Mouse (Mus musculus): ENCODE data around the gene Csrp1. TPM values are rescaled to one million over a fixed set of nuclear protein-coding genes. Genes with fewer than 3 reads are reported as not detected.

Csrp1 gene
- polyA plus RNA-seq (2016; fragmentation: Nextera tagmentation; extraction: Ambion mirVana): 47.4 and 51.9 TPM in 2 replicates

- Histone ChIP-seq H3K27ac (replicated peaks) (peak within 1 kb of the TSS; percentile 30), H3K9me3 (no peaks in the 10 kb centered on the region), H3K27me3 (replicated peaks; ENCODE audit: low read depth, poor library complexity, severe bottlenecking) (no peaks in the 10 kb centered on the region), H3K4me1 (peaks cover 18% of the 10 kb centered on the region; the same call in 1 of the 2 replicates), H3K4me3 (no peak within 1 kb of the TSS), H3K36me3 (replicated peaks) (no peaks in the 10 kb centered on the region)
- 66% methylated on average over 6 of the region's 6 CpGs for WGBS
- DNase-seq (ENCODE audit: low spot score): no peak
These were observed at the start of gene Csrp1 for GRCm38 (mm10) chr1:135719983-135720382. Gene Csrp1 (plus strand): TSS chr1:135720061.

- no peaks in the 10 kb centered on the region for H3K36me3 ChIP-seq (replicated peaks)
- peak overlapping the region; percentile 78 for H3K27ac ChIP-seq (replicated peaks)
- WGBS: 11% methylated on average over 13 of the region's 13 CpGs
- peak; percentile 88 for DNase-seq (ENCODE audit: low spot score)
- H3K27me3 ChIP-seq (replicated peaks; ENCODE audit: low read depth, poor library complexity, severe bottlenecking): peaks cover 9% of the 10 kb centered on the region; the same call in 1 of the 2 replicates
- H3K4me3 ChIP-seq: 0 out of 2 replicates have a peak overlapping the region, but pooled peaks have one; percentile 13
- H3K9me3 ChIP-seq: no peaks in the 10 kb centered on the region
- H3K4me1 ChIP-seq: peaks cover 66% of the 10 kb centered on the region
These were observed 49.3 kb upstream of the Csrp1 start for GRCm38 (mm10) chr1:135670397-135671130.

- peaks cover 9% of the 10 kb centered on the region; the same call in 1 of the 2 replicates for H3K27me3 ChIP-seq (replicated peaks; ENCODE audit: low read depth, poor library complexity, severe bottlenecking)
- 34% methylated on average over 1 of the region's 1 CpGs for WGBS
- no peak for DNase-seq (ENCODE audit: low spot score)
- peaks cover 67% of the 10 kb centered on the region for H3K4me1 ChIP-seq
- H3K4me3 ChIP-seq: no peak overlapping the region
- no peaks in the 10 kb centered on the region for H3K9me3 ChIP-seq
- H3K27ac ChIP-seq (replicated peaks): no peak overlapping the region
- no peaks in the 10 kb centered on the region for H3K36me3 ChIP-seq (replicated peaks)
These were observed 48.5 kb upstream of the Csrp1 start for GRCm38 (mm10) chr1:135671406-135671805.

DNA sequence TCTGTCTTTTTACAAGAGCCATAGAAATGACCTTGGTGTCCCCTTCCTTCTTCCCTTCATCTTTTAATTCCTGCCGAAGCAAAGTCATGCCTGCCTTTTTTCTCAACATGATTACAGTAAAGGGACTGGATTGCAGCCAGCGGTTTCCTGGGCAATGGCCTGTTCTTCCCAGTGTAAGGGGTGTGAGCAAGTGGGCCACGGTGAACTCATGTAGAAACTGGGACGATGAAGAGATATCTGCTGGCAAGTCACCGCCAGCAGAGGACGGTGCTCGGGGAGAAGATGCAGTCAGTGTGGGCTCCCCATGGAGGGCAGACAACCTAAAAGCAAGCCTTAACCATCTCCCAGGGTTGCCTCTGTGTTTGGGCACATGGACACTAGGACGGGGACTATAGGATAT lies 47.9 kb upstream of the Csrp1 start:
- H3K27ac ChIP-seq (replicated peaks): no peak overlapping the region
- no peaks in the 10 kb centered on the region for H3K9me3 ChIP-seq
- DNase-seq (ENCODE audit: low spot score): no peak
- no peak overlapping the region for H3K4me3 ChIP-seq
- peaks cover 64% of the 10 kb centered on the region for H3K4me1 ChIP-seq
- H3K36me3 ChIP-seq (replicated peaks): no peaks in the 10 kb centered on the region
- H3K27me3 ChIP-seq (replicated peaks; ENCODE audit: low read depth, poor library complexity, severe bottlenecking): peaks cover 9% of the 10 kb centered on the region; the same call in 1 of the 2 replicates
- 80% methylated on average over 8 of the region's 8 CpGs for WGBS

DNA sequence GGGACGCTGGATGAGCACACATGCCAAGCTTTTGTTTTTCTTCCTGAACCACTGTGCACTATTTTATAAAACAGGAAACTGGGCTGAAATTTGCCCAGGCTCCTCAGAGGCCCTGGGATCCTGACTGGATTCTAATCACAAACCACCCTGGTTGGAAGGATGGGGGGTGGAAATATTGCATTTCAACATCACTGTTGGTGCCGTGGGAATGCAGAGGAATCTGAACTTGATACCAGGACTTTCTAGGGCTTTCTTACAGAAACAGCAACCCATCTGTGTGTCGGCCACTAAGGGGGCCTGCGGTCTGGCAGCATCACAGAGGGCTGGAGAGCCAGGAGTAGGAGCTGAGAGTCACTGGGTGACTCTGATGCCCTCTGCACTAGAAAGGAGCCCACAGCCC lies 47.5 kb upstream of the Csrp1 start:
- Histone ChIP-seq H3K9me3 (no peaks in the 10 kb centered on the region), H3K4me3 (no peak overlapping the region), H3K36me3 (replicated peaks) (no peaks in the 10 kb centered on the region), H3K27ac (replicated peaks) (peak overlapping the region; percentile 35; the same call in 1 of the 2 replicates), H3K4me1 (peaks cover 63% of the 10 kb centered on the region), H3K27me3 (replicated peaks; ENCODE audit: low read depth, poor library complexity, severe bottlenecking) (peaks cover 9% of the 10 kb centered on the region; the same call in 1 of the 2 replicates)
- no peak for DNase-seq (ENCODE audit: low spot score)
- 71% methylated on average over 4 of the region's 4 CpGs for WGBS

- WGBS: 79% methylated on average over 14 of the region's 14 CpGs
- H3K4me3 ChIP-seq: no peak overlapping the region
- no peaks in the 10 kb centered on the region for H3K36me3 ChIP-seq (replicated peaks)
- H3K4me1 ChIP-seq: peaks cover 59% of the 10 kb centered on the region
- no peaks in the 10 kb centered on the region for H3K9me3 ChIP-seq
- no peak for DNase-seq (ENCODE audit: low spot score)
- no peak overlapping the region for H3K27ac ChIP-seq (replicated peaks)
- peaks cover 9% of the 10 kb centered on the region; the same call in 1 of the 2 replicates for H3K27me3 ChIP-seq (replicated peaks; ENCODE audit: low read depth, poor library complexity, severe bottlenecking)
These were observed 46.4 kb upstream of the Csrp1 start for GRCm38 (mm10) chr1:135673423-135673822.

DNA sequence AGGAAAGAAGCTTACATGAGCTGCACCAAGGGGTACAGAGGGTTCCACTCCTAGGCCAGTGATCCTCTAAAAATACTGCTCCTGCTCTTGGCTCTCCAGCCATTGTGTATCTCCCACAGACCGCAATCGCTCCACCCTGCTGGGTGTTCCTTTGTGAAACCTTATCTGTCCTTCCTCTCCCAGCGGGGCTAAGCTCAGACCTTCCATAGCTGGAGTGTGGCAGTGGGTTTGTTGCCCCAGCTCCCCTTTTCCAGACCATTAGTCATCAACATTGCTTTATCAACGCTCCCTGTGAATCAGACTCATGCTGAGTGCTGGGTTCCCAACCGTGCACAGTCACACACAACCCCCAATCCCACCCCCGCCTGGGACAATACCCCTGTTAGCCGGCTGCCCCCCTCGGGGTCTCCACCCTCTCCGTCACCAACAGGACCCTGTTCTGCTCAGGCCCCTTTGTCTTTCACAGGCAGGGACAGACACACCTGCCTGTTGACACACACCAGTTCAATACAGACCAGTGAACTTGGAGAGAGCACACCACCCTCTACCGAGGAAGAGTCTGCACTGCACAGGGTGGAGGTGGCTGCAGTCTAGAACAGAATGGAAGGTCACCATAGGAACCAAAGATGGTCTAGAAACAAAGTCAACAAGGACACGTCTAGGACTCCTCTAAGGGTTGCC lies 44.3 kb upstream of the Csrp1 start:
- Histone ChIP-seq H3K27me3 (replicated peaks; ENCODE audit: low read depth, poor library complexity, severe bottlenecking) (no peaks in the 10 kb centered on the region), H3K4me3 (no peak overlapping the region), H3K27ac (replicated peaks) (0 out of 2 replicates have a peak overlapping the region, but pooled peaks have one; percentile 2), H3K4me1 (peaks cover 37% of the 10 kb centered on the region), H3K36me3 (replicated peaks) (no peaks in the 10 kb centered on the region), H3K9me3 (no peaks in the 10 kb centered on the region)
- no peak for DNase-seq (ENCODE audit: low spot score)
- 31% methylated on average over 11 of the region's 11 CpGs for WGBS

GRCm38 (mm10) chr1:135676247-135676646 lies 43.6 kb upstream of the Csrp1 start:
- DNase-seq (ENCODE audit: low spot score): no peak
- no peaks in the 10 kb centered on the region for H3K9me3 ChIP-seq
- no peaks in the 10 kb centered on the region for H3K27me3 ChIP-seq (replicated peaks; ENCODE audit: low read depth, poor library complexity, severe bottlenecking)
- H3K27ac ChIP-seq (replicated peaks): no peak overlapping the region
- peaks cover 33% of the 10 kb centered on the region for H3K4me1 ChIP-seq
- H3K36me3 ChIP-seq (replicated peaks): no peaks in the 10 kb centered on the region
- 89% methylated on average over 10 of the region's 10 CpGs for WGBS
- no peak overlapping the region for H3K4me3 ChIP-seq

GRCm38 (mm10) chr1:135676938-135677682 lies 42.8 kb upstream of the Csrp1 start:
- DNase-seq (ENCODE audit: low spot score): no peak
- Histone ChIP-seq H3K4me3 (no peak overlapping the region), H3K27me3 (replicated peaks; ENCODE audit: low read depth, poor library complexity, severe bottlenecking) (no peaks in the 10 kb centered on the region), H3K36me3 (replicated peaks) (no peaks in the 10 kb centered on the region), H3K27ac (replicated peaks) (no peak overlapping the region), H3K9me3 (no peaks in the 10 kb centered on the region), H3K4me1 (peaks cover 33% of the 10 kb centered on the region)
- 54% methylated on average over 8 of the region's 8 CpGs for WGBS

- Histone ChIP-seq H3K27ac (replicated peaks) (no peak overlapping the region), H3K9me3 (no peaks in the 10 kb centered on the region), H3K4me3 (no peak overlapping the region), H3K27me3 (replicated peaks; ENCODE audit: low read depth, poor library complexity, severe bottlenecking) (no peaks in the 10 kb centered on the region), H3K36me3 (replicated peaks) (no peaks in the 10 kb centered on the region), H3K4me1 (peaks cover 25% of the 10 kb centered on the region)
- DNase-seq (ENCODE audit: low spot score): no peak
- 82% methylated on average over 6 of the region's 6 CpGs for WGBS
These were observed 41.7 kb upstream of the Csrp1 start for GRCm38 (mm10) chr1:135678145-135678544.

- WGBS: 70% methylated on average over 4 of the region's 4 CpGs
- Histone ChIP-seq H3K9me3 (no peaks in the 10 kb centered on the region), H3K4me3 (no peak overlapping the region), H3K4me1 (peaks cover 15% of the 10 kb centered on the region), H3K36me3 (replicated peaks) (no peaks in the 10 kb centered on the region), H3K27ac (replicated peaks) (no peak overlapping the region), H3K27me3 (replicated peaks; ENCODE audit: low read depth, poor library complexity, severe bottlenecking) (peaks cover 18% of the 10 kb centered on the region)
- no peak for DNase-seq (ENCODE audit: low spot score)
These were observed 39.1 kb upstream of the Csrp1 start for GRCm38 (mm10) chr1:135680716-135681115.

GRCm38 (mm10) chr1:135681122-135681521 lies 38.7 kb upstream of the Csrp1 start:
- H3K27me3 ChIP-seq (replicated peaks; ENCODE audit: low read depth, poor library complexity, severe bottlenecking): peaks cover 22% of the 10 kb centered on the region
- H3K9me3 ChIP-seq: no peaks in the 10 kb centered on the region
- WGBS: 84% methylated on average over 8 of the region's 8 CpGs
- H3K27ac ChIP-seq (replicated peaks): no peak overlapping the region
- no peak for DNase-seq (ENCODE audit: low spot score)
- H3K36me3 ChIP-seq (replicated peaks): no peaks in the 10 kb centered on the region
- H3K4me1 ChIP-seq: peaks cover 16% of the 10 kb centered on the region
- no peak overlapping the region for H3K4me3 ChIP-seq
